Mouse (Mus musculus): ENCODE measurements around the gene Hikeshi.

DNA sequence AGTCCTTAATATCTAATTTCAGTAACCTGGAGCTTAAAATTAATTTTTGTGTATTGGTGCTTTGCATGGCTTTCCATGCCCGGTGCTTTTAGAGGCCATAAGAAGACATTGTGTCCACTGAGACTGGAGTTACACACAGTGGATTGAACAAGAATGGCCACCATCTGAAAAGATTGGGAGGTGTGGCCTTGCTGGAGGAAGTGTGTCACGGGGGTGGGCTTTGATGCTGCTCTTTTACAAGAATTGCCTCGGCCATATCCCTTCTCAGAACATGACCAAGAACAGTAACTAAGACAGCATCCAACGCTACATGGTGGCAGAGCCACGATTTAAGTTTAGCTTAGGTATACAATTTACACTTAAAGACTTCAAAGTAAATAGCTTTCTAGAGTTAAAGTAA lies 13.3 kb upstream of the Hikeshi start:
- TF ChIP-seq ZNF384 (IDR thresholded peaks at IDR 0.05; ENCODE audit: low read depth, low read length): no peak
- TF ChIP-seq HCFC1 (IDR thresholded peaks at IDR 0.05; ENCODE audit: borderline replicate concordance, insufficient read depth, low read length): no peak

Data from ES-E14 (cell line).